Mouse (Mus musculus): ENCODE results near the gene Dnajc30. TPM values are rescaled to one million over a fixed set of nuclear protein-coding genes. Genes with fewer than 3 reads are reported as not detected.

Gene Dnajc30
- total RNA-seq, 2 experiments from 2014 or later: 25.9 to 26.2 TPM

DNA sequence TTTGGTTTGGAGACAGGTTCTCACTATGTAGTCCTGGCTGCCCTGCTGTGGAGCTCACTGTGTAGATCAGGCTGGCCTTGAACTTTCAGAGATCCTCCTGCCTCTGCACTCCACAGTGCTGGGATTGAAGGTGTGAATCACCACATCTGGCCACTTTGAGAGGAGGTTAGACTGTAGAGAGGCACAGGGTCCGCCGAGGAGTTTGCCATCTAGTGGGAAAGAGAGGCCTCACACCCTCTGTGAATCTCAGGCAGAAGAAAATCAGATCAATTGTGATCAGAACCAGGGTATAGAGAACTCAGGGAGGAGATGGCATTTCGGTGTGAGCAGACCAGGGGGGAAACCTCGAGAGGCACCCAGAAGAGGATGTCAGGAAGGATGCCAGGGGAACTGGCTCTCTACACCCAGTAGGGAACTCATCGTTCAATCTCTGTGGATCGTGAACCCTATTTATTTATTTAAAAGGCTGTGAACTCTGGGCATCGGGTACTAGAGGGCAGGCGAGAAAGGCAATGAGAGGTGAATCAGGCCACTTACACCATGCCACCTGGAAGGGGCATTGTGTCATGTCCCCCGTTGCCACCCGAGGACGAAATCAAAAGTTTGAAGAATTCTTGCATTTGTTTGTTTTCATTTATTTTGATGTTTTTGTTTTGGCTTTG lies 40.1 kb downstream of the Dnajc30 start:
- DNase-seq: peak in 1 of 2 experiments; percentile 22
- intact Hi-C loops (cut with DNase I): loop anchor here (10.0 kb wide), 1 partner anchor 89 kb away; no protein-coding TSS in a partner anchor

DNA sequence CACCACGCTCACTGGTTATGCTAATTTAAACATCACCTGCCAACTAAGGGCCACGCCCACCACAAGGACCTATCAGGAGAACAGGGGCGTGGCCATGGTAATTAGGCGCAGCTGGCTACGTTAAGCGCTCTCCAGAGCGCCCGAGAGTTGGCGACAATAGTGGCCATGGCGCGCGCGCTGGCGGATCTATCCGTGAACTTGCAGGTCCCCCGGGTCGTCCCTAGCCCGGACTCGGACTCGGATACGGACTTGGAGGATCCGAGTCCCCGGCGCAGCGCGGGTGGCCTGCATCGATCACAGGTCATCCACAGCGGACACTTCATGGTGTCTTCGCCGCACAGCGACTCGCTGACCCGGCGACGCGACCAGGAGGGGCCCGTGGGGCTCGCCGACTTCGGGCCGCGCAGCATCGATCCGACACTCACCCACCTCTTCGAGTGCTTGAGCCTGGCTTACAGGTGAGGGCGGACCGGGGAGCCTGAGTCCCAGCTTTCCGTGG lies 42.8 kb downstream of the Dnajc30 start:
- intact Hi-C loops (cut with DNase I): loop anchor here (10.0 kb wide), 1 partner anchor 92 kb away; no protein-coding TSS in a partner anchor
- peak; percentile 77 to 85 for DNase-seq

DNA sequence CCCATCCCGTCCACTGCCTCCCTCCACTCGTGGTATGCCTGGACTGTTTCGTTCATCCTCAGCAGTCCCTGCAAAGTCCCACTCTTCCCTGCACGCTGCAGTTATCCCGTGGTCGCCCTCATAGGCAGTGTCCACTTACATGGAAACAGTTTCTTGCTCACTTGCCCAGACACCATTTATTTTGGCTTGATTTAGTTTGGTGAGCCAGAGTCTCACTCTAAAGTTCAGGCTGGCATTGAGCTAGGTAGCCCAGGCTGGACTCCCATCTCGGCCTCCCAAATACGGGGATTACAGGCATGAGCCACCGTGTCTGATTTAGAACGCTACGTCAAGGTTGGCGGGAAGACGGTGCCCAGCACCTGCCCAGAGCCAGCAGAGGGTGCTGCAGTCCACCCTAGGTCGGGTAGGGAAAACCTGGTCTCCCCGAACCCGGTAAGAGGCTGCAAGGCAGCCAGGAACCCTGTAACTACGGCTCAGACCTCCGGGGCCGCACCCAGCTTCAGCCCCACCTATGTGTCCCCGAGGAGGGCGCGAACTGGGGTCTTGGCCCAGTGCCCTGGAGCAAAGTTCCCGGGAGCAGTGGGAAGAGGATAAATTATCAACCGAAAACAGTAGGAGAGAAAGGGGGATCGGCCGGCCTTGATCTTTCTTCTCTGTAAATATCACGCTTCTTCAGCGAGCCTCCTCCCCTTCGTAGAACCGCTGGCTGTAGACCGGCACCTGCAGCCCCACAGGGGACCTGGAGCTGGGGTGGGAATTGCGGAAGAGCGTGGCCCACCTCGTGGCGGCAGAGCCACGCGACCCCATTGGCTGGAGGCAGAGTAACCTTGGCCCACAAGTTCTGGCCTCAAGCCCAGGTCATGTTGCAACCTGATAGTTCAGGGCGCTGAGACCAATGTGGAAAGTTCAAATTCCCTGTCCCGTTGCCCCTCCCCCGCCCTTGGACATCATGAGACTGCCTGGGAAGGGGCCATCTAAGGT lies 43.8 kb downstream of the Dnajc30 start:
- intact Hi-C loops (cut with DNase I): loop anchor here (10.0 kb wide), 1 partner anchor 93 kb away; no protein-coding TSS in a partner anchor
- DNase-seq: peak; percentile 76 to 77

DNA sequence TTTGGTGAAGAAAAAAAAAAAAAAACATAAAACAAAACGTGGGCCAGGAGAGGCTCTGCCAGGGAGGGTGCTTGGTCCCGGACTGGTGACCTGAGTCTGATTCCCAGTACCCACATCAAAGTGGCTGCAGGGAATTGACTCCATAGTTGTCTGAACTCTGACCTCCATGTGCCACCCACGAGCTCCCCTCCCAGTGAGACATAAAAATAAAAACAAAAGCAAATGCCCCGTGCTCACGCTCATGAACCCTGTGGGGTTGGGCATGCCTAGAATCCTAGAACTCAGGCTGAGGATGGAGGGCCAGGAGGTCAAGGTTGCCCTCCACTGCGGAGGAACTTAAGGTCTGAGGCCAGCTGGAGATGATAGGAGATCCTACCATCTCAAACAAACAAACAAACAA lies 45.0 kb downstream of the Dnajc30 start:
- intact Hi-C loops (cut with DNase I): loop anchor here (10.0 kb wide), 1 partner anchor 94 kb away; no protein-coding TSS in a partner anchor

DNA sequence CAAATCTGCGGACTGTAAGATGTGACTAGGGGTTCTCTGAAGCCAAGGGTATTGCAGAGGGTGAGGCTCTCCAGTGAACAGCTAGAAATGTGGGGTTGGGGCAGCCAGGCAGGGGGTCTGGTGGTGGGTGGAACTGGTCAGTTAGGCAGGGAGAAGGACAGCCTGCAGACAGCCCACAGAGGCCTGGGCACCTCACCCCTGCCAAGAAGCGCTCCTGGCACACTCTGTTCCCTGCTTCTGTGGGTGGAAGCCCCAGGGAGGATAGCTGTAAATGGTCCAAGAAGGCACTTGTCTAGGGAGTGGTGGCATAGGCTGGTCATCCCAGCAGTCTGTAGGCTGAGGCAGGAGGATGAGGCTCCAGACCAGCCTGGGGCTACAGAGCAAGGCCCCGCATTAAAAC lies 45.4 kb downstream of the Dnajc30 start:
- intact Hi-C loops (cut with DNase I): loop anchor here (10.0 kb wide), 1 partner anchor 95 kb away; no protein-coding TSS in a partner anchor
- no peak for DNase-seq

More for the DNA sequence above, 45.0 kb downstream of the Dnajc30 start:
- no peak for DNase-seq

DNA sequence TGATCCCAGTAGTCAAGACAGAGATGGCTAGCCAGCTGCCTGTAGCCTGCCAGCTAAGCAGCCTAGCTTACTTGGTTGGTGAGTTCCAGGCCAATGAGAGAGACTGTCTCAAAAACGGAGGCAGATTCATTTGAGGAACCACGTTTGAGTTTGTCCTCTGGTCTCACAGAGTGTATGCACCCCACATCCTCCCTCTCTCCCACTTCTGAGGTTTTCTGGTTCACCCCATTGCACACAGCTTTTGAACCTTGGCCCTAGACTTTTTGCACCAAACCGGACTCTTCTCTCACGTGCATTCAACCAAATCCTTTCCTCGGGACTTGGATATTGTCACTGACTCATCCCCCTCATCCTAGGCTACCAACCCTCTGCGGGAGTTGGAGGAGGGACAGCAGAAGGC lies 46.0 kb downstream of the Dnajc30 start:
- DNase-seq: no peak
- intact Hi-C loops (cut with DNase I): loop anchor here (10.0 kb wide), 1 partner anchor 95 kb away; no protein-coding TSS in a partner anchor

DNA sequence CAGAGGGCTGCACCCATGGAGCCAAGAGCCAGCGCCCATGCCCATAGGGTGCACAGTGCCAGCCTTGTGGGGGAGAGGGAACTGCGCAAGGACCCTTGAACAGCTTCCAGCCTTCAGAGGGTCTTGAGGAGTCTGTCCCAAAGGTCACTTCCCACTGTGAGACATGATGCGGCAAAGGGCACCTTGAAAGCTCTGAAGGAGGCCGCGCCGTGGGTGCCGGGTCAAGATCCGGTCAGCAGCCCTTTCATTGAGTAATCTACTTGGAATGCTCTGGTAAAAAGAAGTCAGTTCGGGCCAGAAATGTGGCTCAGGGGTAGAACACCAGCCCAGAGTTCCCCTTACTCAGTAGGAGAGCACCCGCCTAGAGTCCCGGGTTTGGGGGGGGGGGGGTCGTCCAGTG lies 49.8 kb downstream of the Dnajc30 start:
- intact Hi-C loops (cut with DNase I): no loop called here

DNA sequence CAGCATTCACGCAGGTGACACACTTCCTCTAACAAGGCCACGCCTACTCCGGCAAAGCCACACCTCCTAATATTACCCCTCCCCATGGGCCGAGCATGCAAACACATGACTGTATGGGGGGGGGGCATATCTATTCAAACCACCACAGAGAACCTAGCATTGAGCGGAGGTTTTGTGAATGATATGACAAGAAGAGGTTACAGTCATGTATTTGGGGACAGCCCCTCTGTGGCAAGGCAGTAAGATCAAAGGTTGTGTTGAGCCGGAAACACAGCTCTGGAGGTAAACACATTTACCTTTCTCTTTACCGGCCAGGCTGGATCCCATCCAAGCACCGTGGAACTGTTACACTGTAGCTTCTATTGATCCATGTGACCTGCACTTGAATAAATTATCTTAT lies 51.2 kb downstream of the Dnajc30 start:
- intact Hi-C loops (cut with DNase I): loop anchor here (5.0 kb wide), 1 partner anchor 172 kb away; no protein-coding TSS in a partner anchor
- DNase-seq: no peak

More for the DNA sequence above, 49.8 kb downstream of the Dnajc30 start:
- no peak for DNase-seq

Other genes with a start within 250 kb of the Dnajc30 start
- not detected for gene Tmem270, start 157.5 kb upstream of the Dnajc30 start, total RNA-seq (2021)
- not detected for gene Cldn13, start 148.7 kb upstream of the Dnajc30 start, total RNA-seq (2021)
- gene Mettl27, start 131.8 kb upstream of the Dnajc30 start, total RNA-seq (2021): 1 to 10 TPM; 5.7 to 5.9 TPM
- under 1 TPM; 0.14 to 0.59 TPM for gene Cldn4, start 117.3 kb upstream of the Dnajc30 start, total RNA-seq (2021)
- 1 to 10 TPM in 1 of 2 experiments, under 1 TPM in 1; 0.22 to 1.4 TPM for gene Cldn3, start 78.0 kb upstream of the Dnajc30 start, total RNA-seq (2021)
- 10 to 100 TPM; 61.4 to 65.0 TPM for gene Abhd11, start 55.0 kb upstream of the Dnajc30 start, total RNA-seq (2021)
- 1 to 10 TPM; 2.6 to 4.3 TPM for gene Stx1a, start 40.7 kb upstream of the Dnajc30 start, total RNA-seq (2021)
- gene Bud23, start 757 bp downstream of the Dnajc30 start, total RNA-seq (2021): 10 to 100 TPM; 24.9 to 26.8 TPM
- gene Vps37d, start 14.1 kb downstream of the Dnajc30 start, total RNA-seq (2021): 1 to 10 TPM in 1 of 2 experiments, under 1 TPM in 1; 0.98 to 1.2 TPM
- gene Mlxipl, start 25.7 kb downstream of the Dnajc30 start, total RNA-seq (2021): 10 to 100 TPM; 16.5 to 28.8 TPM
- 10 to 100 TPM; 12.3 to 13.5 TPM for gene Tbl2, start 85.5 kb downstream of the Dnajc30 start, total RNA-seq (2021)
- 10 to 100 TPM; 30.0 to 33.1 TPM for gene Bcl7b, start 104.1 kb downstream of the Dnajc30 start, total RNA-seq (2021)
- gene Baz1b, start 123.1 kb downstream of the Dnajc30 start, total RNA-seq (2021): 10 to 100 TPM; 43.1 to 44.9 TPM
- under 1 TPM; 0.29 to 0.55 TPM for gene Fzd9, start 187.0 kb downstream of the Dnajc30 start, total RNA-seq (2021)

All from heart, postnatal 14 days (tissue).